Mouse (Mus musculus): Measurements from ENCODE around the gene D630003M21Rik. TPM values are rescaled to one million over a fixed set of nuclear protein-coding genes. Genes with fewer than 3 reads are reported as not detected.
A peak's percentile ranks its signal among the peaks of the same experiment; 100 is the strongest.

Gene D630003M21Rik
- polyA plus RNA-seq, 1 experiment from 2014 or later: 2.4 TPM

- Histone ChIP-seq H3K9ac (no peak overlapping the region), H3K9me3 (no peaks in the 10 kb centered on the region), H3K4me3 (no peak overlapping the region), H3K4me1 (replicated peaks) (peaks cover 15% of the 10 kb centered on the region), H3K4me2 (no peak overlapping the region), H3K27me3 (peaks cover 3% of the 10 kb centered on the region; the same call in 1 of the 2 replicates), H3K36me3 (no peaks in the 10 kb centered on the region), H3K27ac (replicated peaks) (no peak overlapping the region)
- ATAC-seq (ENCODE audit: low FRiP score, low read depth): no peak
- 58% methylated on average over 8 of the region's 8 CpGs for WGBS
Measured at GRCm38 (mm10) chr2:158144263-158144662, 84.8 kb downstream of the D630003M21Rik start.

- Histone ChIP-seq H3K36me3 (no peaks in the 10 kb centered on the region), H3K9me3 (no peaks in the 10 kb centered on the region), H3K9ac (no peak overlapping the region), H3K4me2 (no peak overlapping the region), H3K4me1 (replicated peaks) (peaks cover 16% of the 10 kb centered on the region), H3K27ac (replicated peaks) (no peak overlapping the region), H3K27me3 (peaks cover 3% of the 10 kb centered on the region; the same call in 1 of the 2 replicates), H3K4me3 (no peak overlapping the region)
- no peak for ATAC-seq (ENCODE audit: low FRiP score, low read depth)
- 70% methylated on average over 3 of the region's 3 CpGs for WGBS
Measured at GRCm38 (mm10) chr2:158143816-158144215, 85.2 kb downstream of the D630003M21Rik start.

GRCm38 (mm10) chr2:158142981-158143380, 86.0 kb downstream of the D630003M21Rik start:
- no peak overlapping the region for H3K9ac ChIP-seq
- H3K9me3 ChIP-seq: no peaks in the 10 kb centered on the region
- 86% methylated on average over 18 of the region's 18 CpGs for WGBS
- ATAC-seq (ENCODE audit: low FRiP score, low read depth): no peak
- H3K4me1 ChIP-seq (replicated peaks): peaks cover 16% of the 10 kb centered on the region
- H3K4me2 ChIP-seq: no peak overlapping the region
- no peaks in the 10 kb centered on the region for H3K36me3 ChIP-seq
- H3K27ac ChIP-seq (replicated peaks): no peak overlapping the region
- peaks cover 3% of the 10 kb centered on the region; the same call in 1 of the 2 replicates for H3K27me3 ChIP-seq
- no peak overlapping the region for H3K4me3 ChIP-seq

GRCm38 (mm10) chr2:158141690-158142440, 87.2 kb downstream of the D630003M21Rik start:
- 89% methylated on average over 7 of the region's 7 CpGs for WGBS
- H3K9ac ChIP-seq: no peak overlapping the region
- no peak for ATAC-seq (ENCODE audit: low FRiP score, low read depth)
- H3K4me3 ChIP-seq: no peak overlapping the region
- H3K9me3 ChIP-seq: no peaks in the 10 kb centered on the region
- no peak overlapping the region for H3K27ac ChIP-seq (replicated peaks)
- H3K27me3 ChIP-seq: peaks cover 3% of the 10 kb centered on the region; the same call in 1 of the 2 replicates
- peaks cover 16% of the 10 kb centered on the region for H3K4me1 ChIP-seq (replicated peaks)
- no peaks in the 10 kb centered on the region for H3K36me3 ChIP-seq
- H3K4me2 ChIP-seq: no peak overlapping the region

GRCm38 (mm10) chr2:158141271-158141670, 87.8 kb downstream of the D630003M21Rik start:
- 84% methylated on average over 7 of the region's 7 CpGs for WGBS
- H3K36me3 ChIP-seq: no peaks in the 10 kb centered on the region
- peaks cover 15% of the 10 kb centered on the region for H3K4me1 ChIP-seq (replicated peaks)
- no peak overlapping the region for H3K4me2 ChIP-seq
- H3K4me3 ChIP-seq: no peak overlapping the region
- peaks cover 3% of the 10 kb centered on the region; the same call in 1 of the 2 replicates for H3K27me3 ChIP-seq
- H3K27ac ChIP-seq (replicated peaks): no peak overlapping the region
- H3K9me3 ChIP-seq: no peaks in the 10 kb centered on the region
- H3K9ac ChIP-seq: no peak overlapping the region
- no peak for ATAC-seq (ENCODE audit: low FRiP score, low read depth)

- no peaks in the 10 kb centered on the region; the same call in 1 of the 2 replicates for H3K27me3 ChIP-seq
- ATAC-seq (ENCODE audit: low FRiP score, low read depth): no peak
- no peak overlapping the region for H3K4me3 ChIP-seq
- WGBS: 88% methylated on average over 5 of the region's 5 CpGs
- no peaks in the 10 kb centered on the region for H3K36me3 ChIP-seq
- H3K9me3 ChIP-seq: no peaks in the 10 kb centered on the region
- peaks cover 12% of the 10 kb centered on the region for H3K4me1 ChIP-seq (replicated peaks)
- H3K27ac ChIP-seq (replicated peaks): no peak overlapping the region
- no peak overlapping the region for H3K4me2 ChIP-seq
- no peak overlapping the region for H3K9ac ChIP-seq
Measured at GRCm38 (mm10) chr2:158140664-158141063, 88.4 kb downstream of the D630003M21Rik start.

- Histone ChIP-seq H3K27me3 (no peaks in the 10 kb centered on the region), H3K4me1 (replicated peaks) (peaks cover 12% of the 10 kb centered on the region), H3K27ac (replicated peaks) (peak overlapping the region; percentile 26; the same call in 1 of the 2 replicates), H3K4me2 (no peak overlapping the region), H3K36me3 (no peaks in the 10 kb centered on the region), H3K9me3 (no peaks in the 10 kb centered on the region), H3K4me3 (no peak overlapping the region), H3K9ac (no peak overlapping the region)
- WGBS: 39% methylated on average over 7 of the region's 7 CpGs
- peak; percentile 82 for ATAC-seq (ENCODE audit: low FRiP score, low read depth)
Measured at GRCm38 (mm10) chr2:158139628-158140027, 89.4 kb downstream of the D630003M21Rik start.

GRCm38 (mm10) chr2:158138778-158139177, 90.2 kb downstream of the D630003M21Rik start:
- 91% methylated on average over 9 of the region's 9 CpGs for WGBS
- Histone ChIP-seq H3K4me1 (replicated peaks) (peaks cover 12% of the 10 kb centered on the region), H3K27me3 (no peaks in the 10 kb centered on the region), H3K27ac (replicated peaks) (no peak overlapping the region), H3K4me3 (no peak overlapping the region), H3K4me2 (no peak overlapping the region), H3K9ac (no peak overlapping the region), H3K36me3 (no peaks in the 10 kb centered on the region), H3K9me3 (no peaks in the 10 kb centered on the region)
- no peak for ATAC-seq (ENCODE audit: low FRiP score, low read depth)

- WGBS: 86% methylated on average over 12 of the region's 12 CpGs
- no peaks in the 10 kb centered on the region for H3K9me3 ChIP-seq
- no peak overlapping the region for H3K4me2 ChIP-seq
- H3K4me1 ChIP-seq (replicated peaks): peaks cover 12% of the 10 kb centered on the region
- no peaks in the 10 kb centered on the region for H3K27me3 ChIP-seq
- H3K36me3 ChIP-seq: no peaks in the 10 kb centered on the region
- no peak overlapping the region for H3K9ac ChIP-seq
- no peak overlapping the region for H3K27ac ChIP-seq (replicated peaks)
- ATAC-seq (ENCODE audit: low FRiP score, low read depth): no peak
- no peak overlapping the region for H3K4me3 ChIP-seq
Measured at GRCm38 (mm10) chr2:158137771-158138170, 91.3 kb downstream of the D630003M21Rik start.

GRCm38 (mm10) chr2:158136205-158136604, 92.8 kb downstream of the D630003M21Rik start:
- H3K36me3 ChIP-seq: no peaks in the 10 kb centered on the region
- no peak for ATAC-seq (ENCODE audit: low FRiP score, low read depth)
- H3K27me3 ChIP-seq: no peaks in the 10 kb centered on the region
- no peak overlapping the region for H3K4me3 ChIP-seq
- H3K9me3 ChIP-seq: no peaks in the 10 kb centered on the region
- no peak overlapping the region for H3K9ac ChIP-seq
- H3K27ac ChIP-seq (replicated peaks): no peak overlapping the region
- H3K4me2 ChIP-seq: no peak overlapping the region
- peaks cover 12% of the 10 kb centered on the region for H3K4me1 ChIP-seq (replicated peaks)
- WGBS: 60% methylated on average over 7 of the region's 7 CpGs

GRCm38 (mm10) chr2:158133050-158133449, 96.0 kb downstream of the D630003M21Rik start:
- no peaks in the 10 kb centered on the region for H3K36me3 ChIP-seq
- 80% methylated on average over 6 of the region's 6 CpGs for WGBS
- H3K4me1 ChIP-seq (replicated peaks): no peaks in the 10 kb centered on the region
- H3K27ac ChIP-seq (replicated peaks): no peak overlapping the region
- no peak overlapping the region for H3K9ac ChIP-seq
- no peaks in the 10 kb centered on the region for H3K27me3 ChIP-seq
- H3K4me2 ChIP-seq: no peak overlapping the region
- ATAC-seq (ENCODE audit: low FRiP score, low read depth): no peak
- H3K4me3 ChIP-seq: no peak overlapping the region
- H3K9me3 ChIP-seq: no peaks in the 10 kb centered on the region

All from hindbrain, embryonic 15.5 days (tissue).